Mouse (Mus musculus): ENCODE results near the gene Dnajc22.

- TF ChIP-seq POLR2A (IDR thresholded peaks at IDR 0.05; ENCODE audit: borderline replicate concordance, insufficient read depth, low read length), result no peak
- no peak for TF ChIP-seq CTCF (IDR thresholded peaks at IDR 0.05; ENCODE audit: borderline replicate concordance, insufficient read depth, low read depth, low read length)
Measured at GRCm38 (mm10) chr15:99125711-99126080, 32.7 kb downstream of the Dnajc22 start, which contains the start of gene Spats2.

Measured in cerebellum, adult 2 months (tissue).